Mouse (Mus musculus) embryonic facial prominence, embryonic 10.5 days (tissue): ENCODE measurements around the gene Gad2. TPM values are rescaled to one million over a fixed set of nuclear protein-coding genes. Genes with fewer than 3 reads are reported as not detected.

Experiments
- DNase-seq: peaks from one replicate; pipeline ENCODE4 v3.0.0-alpha.2; 2017; ENCODE audit warnings: low spot score
- H3K27ac ChIP-seq: fragments of 300-500 bp; sonication (generic); replicated peaks from 2 replicates; pipeline ENCODE4 v1.5.1; 2016; ENCODE audit warnings: mild to moderate bottlenecking
- H3K27me3 ChIP-seq: fragments of 300-500 bp; sonication (generic); replicated peaks from 2 replicates; pipeline ENCODE4 v1.6.1; 2016; ENCODE audit warnings: low read depth, mild to moderate bottlenecking; ENCODE audit not compliant: poor library complexity, severe bottlenecking
- H3K36me3 ChIP-seq: fragments of 300-500 bp; sonication (generic); replicated peaks from 2 replicates; pipeline ENCODE4 v1.6.1; 2016; ENCODE audit warnings: mild to moderate bottlenecking, moderate library complexity
- H3K4me1 ChIP-seq: fragments of 300-500 bp; sonication (generic); 2 replicates; pipeline ENCODE4 v1.6.1; 2016
- H3K4me3 ChIP-seq: fragments of 300-500 bp; sonication (generic); 2 replicates; pipeline ENCODE4 v1.5.1; 2016; ENCODE audit warnings: mild to moderate bottlenecking, moderate library complexity
- H3K9me3 ChIP-seq: fragments of 300-500 bp; sonication (generic); 2 replicates; pipeline ENCODE4 v1.6.1; 2016; ENCODE audit warnings: mild to moderate bottlenecking
- WGBS: fragments of 180-500 bp; shearing (Covaris S2); methylation state at CpG from one replicate; pipeline ENCODE4 v1.1.7; 2016; 5-methylcytosine and 5-hydroxymethylcytosine counted together
- microRNA-seq: library from miRNA; unstranded; fragments of <30 nt; microRNA quantifications from one replicate; pipeline ENCODE4, GENCODE M21; 2017
- polyA plus RNA-seq: library from polyadenylated mRNA; unstranded; fragments of >200 nt; fragmentation: Nextera tagmentation; extraction: Ambion mirVana; gene quantifications from 2 replicates; pipeline ENCODE4 v1.2.1, GENCODE M21; 2016

Gene Gad2
- polyA plus RNA-seq, 1 experiment from 2014 or later: 3.4 TPM

DNA sequence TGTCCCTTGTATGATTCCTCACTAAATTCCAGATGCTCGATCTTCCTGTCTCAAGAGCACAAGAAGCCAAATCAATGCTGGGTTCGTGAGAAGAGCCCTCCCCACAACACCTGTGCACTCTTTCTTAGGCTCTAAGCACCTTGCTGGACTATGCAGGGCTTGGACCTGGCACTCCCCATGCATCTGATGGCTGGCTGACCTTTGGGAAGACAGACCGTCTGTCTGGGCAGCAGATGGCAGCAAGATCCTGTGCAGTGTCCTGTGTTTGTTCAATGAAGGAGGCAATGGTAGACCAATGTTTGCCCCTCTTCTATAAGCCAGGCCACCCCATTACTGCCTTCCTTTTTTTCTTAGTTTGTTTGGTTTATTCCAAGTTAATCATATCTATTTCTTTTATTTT lies 119.2 kb downstream of the Gad2 start:
- no peaks in the 10 kb centered on the region for H3K9me3 ChIP-seq
- 66% methylated on average over 3 of the region's 3 CpGs for WGBS

More for the DNA sequence above, 119.2 kb downstream of the Gad2 start:
- Histone ChIP-seq H3K27me3 (no peaks in the 10 kb centered on the region; the same call in 1 of the 2 replicates), H3K27ac (no peak overlapping the region), H3K4me1 (peaks cover 4% of the 10 kb centered on the region), H3K36me3 (no peaks in the 10 kb centered on the region), H3K4me3 (no peak overlapping the region)
- no peak for DNase-seq

Small RNAs within 50 kb of the gene (microRNA-seq; reads per million reads assigned to microRNA genes)
- not detected for gene Gm23636
- gene Mir3967: not detected

Other genes starting within 250 kb of the Gad2 start
- 1.6 and 1.8 TPM in 2 replicates for gene Apbb1ip, start 151.9 kb downstream of the Gad2 start, polyA plus RNA-seq